ENCODE assay signal across 17 mouse cellular contexts in the genomic region with DNA sequence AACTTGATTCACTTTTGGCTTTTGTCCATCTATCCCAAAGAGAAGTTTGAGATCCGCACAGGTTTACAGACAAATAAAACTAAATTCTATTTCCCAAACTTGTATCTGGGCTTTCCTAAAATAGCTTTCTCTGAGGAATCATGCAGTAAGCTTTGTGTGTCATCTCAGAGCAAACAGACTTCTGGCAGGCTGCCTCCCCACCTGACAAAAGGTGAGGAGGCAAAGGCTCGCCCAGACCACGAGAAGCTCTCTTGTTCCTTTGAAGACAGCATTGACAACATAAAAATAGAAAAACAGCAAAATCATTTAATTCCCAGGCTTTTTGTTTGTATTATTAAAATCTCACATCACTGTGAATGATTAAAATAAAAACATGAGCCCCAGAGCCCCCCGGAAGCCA. TPM values are rescaled to one million over a fixed set of nuclear protein-coding genes. Genes with fewer than 3 reads are reported as not detected.
DNase-seq lines count a peak whose midpoint lies in the region; ATAC-seq lines count a peak whose summit lies in the region.
"Had no signal": no experiment of that assay in that cellular context is flagged by ENCODE, and none has a peak within 500 bp of the region (broad histone marks: within the 10 kb centered on the region; RNA-seq: fewer than 3 reads in every experiment).

No protein-coding gene starts in this region.

- no peak overlapping the region for H3K4me3 ChIP-seq in heart, embryonic 15.5 days
- no peak overlapping the region for H3K4me3 ChIP-seq in intestine, embryonic 15.5 days (replicated peaks)
- H3K4me3 ChIP-seq in neural tube, embryonic 15.5 days (replicated peaks): no peak overlapping the region
- H3K4me3 ChIP-seq: limb, embryonic 12.5 days; neural tube, embryonic 13.5 days had no signal

- DNase-seq in heart, postnatal 10 days: no peak
- DNase-seq in urinary bladder, postnatal 14 days (ENCODE audit: low spot score): peak; percentile 64
- DNase-seq in urinary bladder, postnatal 25 days (ENCODE audit: low spot score): no peak
- DNase-seq in frontal cortex, adult 2 months (ENCODE audit: extremely low spot score in 1 of 2, low spot score in 1 of 2): no peak
- DNase-seq: adrenal gland, postnatal 25 days; forebrain, postnatal 0 days; layer of hippocampus, postnatal 36 days; thymus, postnatal 25 days had no signal

- intact Hi-C loops in heart, postnatal 10 days (cut with DNase I): loop anchor here (2.0 kb wide), 1 partner anchor 54 kb away; no protein-coding TSS in a partner anchor

- peak overlapping the region; percentile 34; the same call in 1 of the 2 replicates for H3K9ac ChIP-seq in heart, embryonic 15.5 days
- H3K9ac ChIP-seq in intestine, embryonic 15.5 days: no peak overlapping the region
- no peak overlapping the region for H3K9ac ChIP-seq in neural tube, embryonic 15.5 days (replicated peaks)
- H3K9ac ChIP-seq: forebrain, postnatal 0 days; limb, embryonic 12.5 days; neural tube, embryonic 13.5 days had no signal

- peaks cover 58% of the 10 kb centered on the region for H3K4me1 ChIP-seq in heart, embryonic 15.5 days (replicated peaks)
- H3K4me1 ChIP-seq in intestine, embryonic 15.5 days (replicated peaks): peaks cover 7% of the 10 kb centered on the region; the same call in 1 of the 2 replicates
- no peaks in the 10 kb centered on the region for H3K4me1 ChIP-seq in neural tube, embryonic 15.5 days
- H3K4me1 ChIP-seq: neural tube, embryonic 13.5 days had no signal

- WGBS in heart, embryonic 15.5 days: 53% methylated on average over 4 of the region's 4 CpGs
- WGBS in intestine, embryonic 15.5 days: 69% methylated on average over 4 of the region's 4 CpGs
- 90% methylated on average over 4 of the region's 4 CpGs for WGBS in neural tube, embryonic 15.5 days

- no peak for ATAC-seq in heart, embryonic 15.5 days (replicated peaks; ENCODE audit: insufficient number of reproducible peaks, insufficient read depth, low FRiP score, low read depth)
- ATAC-seq in intestine, embryonic 15.5 days: no peak
- no peak for ATAC-seq in neural tube, embryonic 15.5 days (ENCODE audit: low FRiP score)
- ATAC-seq: forebrain, postnatal 0 days; hindbrain, postnatal 0 days; midbrain, embryonic 16.5 days had no signal

- H3K27ac ChIP-seq in heart, embryonic 15.5 days: peak overlapping the region; percentile 96
- H3K27ac ChIP-seq in intestine, embryonic 15.5 days: peak overlapping the region; percentile 9
- no peak overlapping the region for H3K27ac ChIP-seq in neural tube, embryonic 15.5 days (replicated peaks)
- H3K27ac ChIP-seq: hindbrain, postnatal 0 days; kidney, postnatal 0 days; neural tube, embryonic 13.5 days had no signal

- H3K9me3 ChIP-seq in heart, embryonic 15.5 days (replicated peaks): no peaks in the 10 kb centered on the region
- H3K9me3 ChIP-seq in intestine, embryonic 15.5 days: no peaks in the 10 kb centered on the region
- H3K9me3 ChIP-seq in neural tube, embryonic 15.5 days (replicated peaks): no peaks in the 10 kb centered on the region
- H3K9me3 ChIP-seq: limb, embryonic 12.5 days; neural tube, embryonic 13.5 days had no signal

- H3K4me2 ChIP-seq in heart, embryonic 15.5 days: peak overlapping the region; percentile 11; the same call in 1 of the 2 replicates
- no peak overlapping the region for H3K4me2 ChIP-seq in intestine, embryonic 15.5 days (replicated peaks)
- no peak overlapping the region for H3K4me2 ChIP-seq in neural tube, embryonic 15.5 days
- H3K4me2 ChIP-seq: limb, embryonic 12.5 days; neural tube, embryonic 13.5 days had no signal

- peaks cover 17% of the 10 kb centered on the region; the same call in 1 of the 2 replicates for H3K36me3 ChIP-seq in heart, embryonic 15.5 days
- H3K36me3 ChIP-seq in intestine, embryonic 15.5 days: no peaks in the 10 kb centered on the region
- H3K36me3 ChIP-seq in neural tube, embryonic 15.5 days: no peaks in the 10 kb centered on the region
- H3K36me3 ChIP-seq: limb, embryonic 12.5 days; neural tube, embryonic 13.5 days had no signal

- H3K27me3 ChIP-seq in heart, embryonic 15.5 days: no peaks in the 10 kb centered on the region
- H3K27me3 ChIP-seq in intestine, embryonic 15.5 days (replicated peaks): no peaks in the 10 kb centered on the region
- no peaks in the 10 kb centered on the region for H3K27me3 ChIP-seq in neural tube, embryonic 15.5 days (replicated peaks)
- H3K27me3 ChIP-seq: CH12.LX; limb, embryonic 12.5 days; neural tube, embryonic 13.5 days had no signal

RNA-seq across cellular contexts. Expression of gene Ehd4, which starts 55.1 kb away (rescaled TPM):
- 164 and 188 TPM in 2 replicates for polyA plus RNA-seq in heart, embryonic 15.5 days (2015; fragmentation: Nextera tagmentation; extraction: Ambion mirVana)
- 100 to 1,000 TPM; 514 to 538 TPM for total RNA-seq in heart, postnatal 10 days (2021)
- polyA plus RNA-seq in intestine, embryonic 15.5 days (2015; fragmentation: Nextera tagmentation; extraction: Ambion mirVana): 50.0 and 50.1 TPM in 2 replicates
- 15.9 and 27.7 TPM in 2 replicates for polyA plus RNA-seq in neural tube, embryonic 15.5 days (2015; fragmentation: Nextera tagmentation; extraction: Ambion mirVana)
- 10.9 and 11.8 TPM in 2 replicates for polyA plus RNA-seq in frontal cortex, adult 2 months (2012; rRNA removed)
